Mouse (Mus musculus) frontal cortex, adult 2 months (tissue): Measurements from ENCODE around the gene Rhbdd2. TPM values are rescaled to one million over a fixed set of nuclear protein-coding genes. Genes with fewer than 3 reads are reported as not detected.

Experiments used
- DNase-seq, 2 experiments: peaks; one replicate each; pipeline ENCODE4 v3.0.0; 2022; ENCODE audit warnings: low spot score in 1 of 2; ENCODE audit errors: extremely low spot score in 1 of 2
- polyA plus RNA-seq: library from polyadenylated mRNA; depleted of rRNA; stranded (reverse); fragments of >200 nt; gene quantifications from 2 replicates; pipeline ENCODE4 v1.2.3, GENCODE M21; 2012

Gene Rhbdd2
- polyA plus RNA-seq, 1 experiment = 79.5 TPM

DNA sequence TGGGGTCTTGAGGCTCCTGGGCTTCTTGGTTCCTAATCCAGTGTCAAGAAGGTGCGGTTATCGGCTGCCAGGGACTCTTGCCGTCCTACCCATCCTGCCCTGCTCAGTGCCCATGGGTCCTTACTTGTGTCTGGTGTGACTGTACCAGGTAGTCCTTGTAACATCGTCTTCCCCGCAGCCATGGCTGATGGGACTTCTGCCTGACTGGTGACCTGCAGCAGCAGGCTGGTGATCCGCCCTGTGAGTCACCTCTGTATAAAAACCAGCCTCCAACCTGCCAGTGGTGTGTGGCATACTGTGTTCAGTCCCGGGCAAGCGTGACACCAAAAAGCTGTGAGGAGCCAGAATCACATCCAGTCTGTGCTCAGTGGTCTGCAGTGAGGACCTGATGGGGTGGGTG lies 11.5 kb downstream of the Rhbdd2 start:
- no peak for DNase-seq

GRCm38 (mm10) chr5:135645330-135645729 lies 12.9 kb downstream of the Rhbdd2 start:
- no peak for DNase-seq

DNA sequence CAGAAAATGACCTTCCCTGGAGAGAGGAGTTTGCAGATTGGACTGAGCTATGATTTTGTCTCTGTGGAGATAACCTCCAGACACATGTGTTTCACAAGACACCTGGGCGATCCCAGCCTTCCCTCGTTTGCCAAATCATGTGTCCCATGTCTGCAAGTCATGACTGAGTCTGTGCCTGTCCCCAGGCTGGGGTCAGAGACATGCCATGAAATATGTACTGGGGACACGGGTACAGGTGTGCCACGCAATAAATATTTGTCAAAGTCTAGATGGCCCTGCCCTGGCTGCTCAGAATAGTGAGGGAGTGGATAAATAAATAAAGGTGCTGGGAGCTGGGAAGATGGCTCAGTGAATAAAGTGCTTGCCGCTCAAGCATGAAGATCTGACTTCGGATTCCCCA lies 13.6 kb downstream of the Rhbdd2 start:
- DNase-seq = no peak

DNA sequence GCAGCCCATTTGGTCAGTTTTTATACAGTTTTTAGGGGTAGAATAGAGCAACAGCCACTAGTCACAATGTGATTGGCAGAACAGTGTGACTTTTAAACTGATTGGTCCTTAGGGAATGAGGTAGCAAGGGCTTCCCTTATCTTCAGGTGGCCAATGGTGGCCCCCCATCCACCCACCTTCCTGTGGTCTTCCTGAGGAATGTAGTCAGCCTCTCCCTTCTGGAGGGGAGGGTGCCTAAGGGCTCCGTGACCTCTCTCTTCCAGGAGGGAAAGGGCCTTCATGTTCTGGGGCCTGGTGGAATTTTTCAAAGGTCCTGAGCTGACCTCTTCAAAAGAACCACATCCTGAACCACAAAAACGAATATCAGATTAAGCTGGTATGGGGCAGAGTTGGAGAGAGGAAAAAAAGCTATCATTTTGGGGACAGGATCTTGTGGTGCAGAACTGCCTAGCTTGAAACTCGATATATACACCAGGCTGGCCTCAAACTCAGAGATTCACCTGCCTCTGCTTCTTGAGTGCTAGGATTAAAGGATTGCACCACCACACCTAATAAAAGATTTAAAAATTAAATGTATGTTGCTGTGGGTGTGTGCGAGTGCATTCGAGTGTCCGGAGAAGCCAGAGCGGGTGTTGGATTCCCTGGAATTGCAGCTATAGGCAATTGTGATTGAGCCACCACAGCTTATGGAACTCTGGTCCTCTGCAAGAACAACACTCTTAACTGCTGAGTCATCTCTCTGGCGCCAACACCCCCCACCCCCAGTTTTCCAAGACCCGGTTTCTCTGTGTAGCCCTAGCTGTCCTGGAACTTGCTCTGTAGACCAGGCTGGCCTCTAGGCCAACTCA lies 16.3 kb downstream of the Rhbdd2 start:
- DNase-seq = no peak

DNA sequence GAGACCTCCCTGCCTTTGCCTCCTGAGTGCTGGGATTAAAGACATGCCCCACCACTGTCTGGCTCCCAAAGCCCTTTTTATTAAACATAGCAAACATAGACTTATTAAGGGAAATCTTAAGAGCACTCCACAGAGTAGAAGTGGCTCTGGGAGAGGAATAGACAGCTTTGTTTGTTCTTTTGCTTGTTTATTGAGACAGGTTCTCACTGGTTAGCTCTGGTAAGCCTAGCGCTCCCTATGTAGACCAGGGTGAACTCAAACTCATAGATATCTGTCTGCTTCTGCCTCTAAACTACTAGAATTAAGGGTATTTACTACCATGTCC lies 16.9 kb downstream of the Rhbdd2 start:
- DNase-seq = no peak

DNA sequence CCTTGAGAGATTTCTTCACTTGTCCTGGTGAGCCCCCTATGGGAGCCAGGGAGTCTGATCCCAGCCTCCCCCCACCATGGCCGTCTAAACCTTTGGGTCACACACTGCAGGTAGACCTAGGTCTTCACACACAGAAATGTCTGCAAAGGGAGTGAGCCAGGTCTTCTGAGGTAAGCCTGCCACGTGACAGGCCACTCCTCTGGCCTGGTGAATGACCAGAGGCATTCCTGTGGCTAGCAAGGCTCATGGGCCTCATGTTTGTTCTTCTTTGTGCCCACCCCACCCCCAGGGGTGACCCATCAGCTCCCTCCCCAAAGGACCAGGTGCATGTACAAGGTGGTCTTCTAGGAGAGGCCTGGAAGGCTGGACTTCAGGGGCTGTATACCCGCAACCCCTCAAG lies 19.1 kb downstream of the Rhbdd2 start:
- no peak for DNase-seq

DNA sequence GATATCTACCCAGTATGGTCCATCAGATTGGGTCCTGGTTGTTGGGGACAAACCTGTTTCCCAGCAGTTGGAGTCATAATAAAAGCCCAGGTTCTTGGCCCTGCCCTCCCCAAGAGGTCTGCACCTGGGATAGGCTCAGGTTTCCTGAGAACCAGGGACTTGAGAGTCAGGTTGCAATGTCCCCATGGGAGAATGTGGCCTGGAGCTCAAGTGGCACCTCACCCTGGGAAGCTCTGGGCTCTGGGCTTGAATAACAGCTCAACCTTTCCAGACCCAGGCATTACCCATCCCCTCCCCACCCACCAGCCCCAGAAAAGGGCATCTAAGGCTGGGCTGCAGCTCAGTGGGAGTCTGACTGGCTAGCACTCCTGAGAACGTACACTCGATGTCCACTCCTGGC lies 20.8 kb downstream of the Rhbdd2 start:
- no peak for DNase-seq

- no peak for DNase-seq
Measured at GRCm38 (mm10) chr5:135656046-135656445, 23.6 kb downstream of the Rhbdd2 start.

DNA sequence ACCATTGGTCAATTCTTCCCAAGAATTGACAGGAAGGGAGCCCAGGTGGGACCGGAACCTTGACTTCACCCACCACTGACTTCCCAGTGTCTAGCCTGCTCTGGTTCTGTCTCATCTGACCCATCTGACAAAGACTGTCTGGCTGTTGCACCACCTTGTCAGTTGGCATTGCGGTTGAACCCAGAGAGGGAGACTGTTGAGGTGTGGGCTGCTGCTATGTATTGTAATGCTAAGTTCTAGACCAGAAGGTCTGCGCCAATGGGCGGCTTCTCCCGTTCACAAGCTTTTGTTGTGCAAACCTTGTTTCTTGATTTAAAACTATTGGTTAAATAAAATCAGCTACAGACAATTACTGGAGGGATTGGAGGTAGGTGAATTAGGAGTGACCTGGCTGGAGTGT lies 24.7 kb downstream of the Rhbdd2 start:
- no peak for DNase-seq

DNA sequence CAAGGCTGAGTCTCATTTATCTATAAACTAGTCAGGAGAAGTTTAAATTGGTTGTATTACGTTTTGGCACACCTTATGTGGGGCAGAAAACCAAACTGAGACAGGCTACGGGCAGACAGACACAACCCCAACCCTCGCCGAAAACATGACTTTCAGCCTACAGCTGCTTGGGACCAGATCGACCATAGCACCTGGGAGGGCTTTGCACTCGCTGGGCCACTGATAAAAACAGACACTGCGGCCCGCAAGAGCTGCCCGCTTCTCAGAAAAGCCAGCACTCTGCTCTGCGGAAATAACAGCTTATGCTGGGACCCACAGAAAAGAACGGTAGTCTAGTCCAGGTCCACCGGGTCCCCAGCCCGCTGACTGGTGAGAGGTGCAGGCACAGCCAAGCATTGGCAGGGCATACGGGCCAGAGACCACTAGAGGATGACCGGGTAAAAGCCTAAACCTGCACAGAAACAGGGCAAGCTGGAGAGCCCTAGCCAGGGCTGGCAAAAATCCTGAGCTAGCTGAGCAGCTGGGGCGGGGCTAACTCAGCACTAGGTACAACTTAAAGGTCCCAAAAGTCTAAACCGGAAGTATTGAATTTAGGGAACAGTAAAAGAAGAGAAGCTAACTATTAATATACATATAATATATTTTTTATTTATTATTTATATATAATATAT lies 25.4 kb downstream of the Rhbdd2 start:
- no peak for DNase-seq

- DNase-seq = no peak
Measured at GRCm38 (mm10) chr5:135659956-135660355, 27.5 kb downstream of the Rhbdd2 start.

DNA sequence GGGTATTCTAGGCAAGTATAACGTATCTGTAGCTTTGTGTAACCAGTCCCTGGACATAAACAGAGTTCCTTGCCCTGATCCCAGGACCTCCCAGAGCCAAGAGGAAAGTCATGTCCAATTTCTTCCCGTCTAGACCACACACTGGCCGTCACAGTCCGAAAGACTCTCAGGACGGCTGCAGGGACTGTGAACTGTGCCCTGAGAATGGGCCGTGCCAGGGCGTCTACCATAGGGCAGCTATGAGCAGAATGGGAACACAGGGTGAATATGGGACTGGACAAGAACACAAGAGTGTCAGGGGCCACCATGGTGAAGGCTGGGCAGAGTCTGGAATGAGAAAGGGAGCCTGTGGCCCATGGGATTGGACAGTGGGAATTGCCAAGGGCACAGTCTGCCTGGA lies 28.1 kb downstream of the Rhbdd2 start:
- DNase-seq = no peak

DNA sequence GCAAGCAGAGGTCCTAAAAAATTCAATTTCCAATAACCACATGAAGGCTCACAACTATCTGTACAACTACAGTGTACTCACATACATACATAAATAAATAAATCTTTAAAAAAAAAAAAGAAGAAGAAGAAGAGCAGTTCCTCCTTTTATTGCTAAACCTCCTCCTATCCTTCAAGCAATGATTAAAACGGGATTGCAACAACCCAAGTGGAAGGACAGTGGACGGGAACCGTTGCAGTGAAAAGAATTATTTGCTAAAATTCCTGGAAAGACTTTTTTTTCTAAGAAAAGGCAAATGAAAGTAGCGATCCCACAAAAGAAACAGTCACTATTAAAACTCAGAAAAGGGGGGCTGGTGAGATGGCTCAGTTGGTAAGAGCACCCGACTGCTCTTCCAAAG lies 34.5 kb downstream of the Rhbdd2 start:
- DNase-seq = no peak

GRCm38 (mm10) chr5:135668071-135668470 lies 35.7 kb downstream of the Rhbdd2 start:
- DNase-seq = no peak

DNA sequence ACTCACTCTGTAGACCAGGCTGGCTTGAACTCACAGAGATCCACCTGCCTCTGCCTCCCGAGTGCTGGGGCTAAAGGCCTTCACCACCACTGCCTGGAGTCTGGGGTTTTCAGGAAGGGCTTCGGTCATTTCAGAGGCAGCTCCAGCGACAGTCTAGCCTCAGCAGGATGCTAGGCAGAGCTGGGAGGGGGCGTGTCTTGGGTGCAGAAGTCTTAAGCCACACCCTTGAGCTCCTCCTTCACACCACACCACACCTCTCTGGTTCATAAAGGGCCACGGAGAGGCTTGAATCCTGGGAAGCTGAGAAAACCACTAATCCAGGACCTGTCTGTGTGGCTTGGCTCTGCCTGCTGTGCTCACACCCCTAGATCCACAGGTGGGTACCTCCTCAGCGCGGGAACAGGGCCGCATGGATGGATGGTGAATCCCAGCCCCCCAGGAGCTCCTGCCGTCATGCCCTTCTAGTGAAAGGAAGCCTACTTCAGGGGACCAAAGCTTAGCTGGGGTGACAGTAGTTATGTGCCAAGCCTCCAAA lies 37.4 kb downstream of the Rhbdd2 start, which contains the start of gene Por:
TSS of gene Por (plus strand) at position 293 of the 535 bp plus-strand sequence.
- DNase-seq = no peak

- DNase-seq = no peak
Measured at GRCm38 (mm10) chr5:135670881-135671280, 38.5 kb downstream of the Rhbdd2 start.

GRCm38 (mm10) chr5:135672509-135672908 lies 40.1 kb downstream of the Rhbdd2 start:
- no peak for DNase-seq

GRCm38 (mm10) chr5:135672980-135673379 lies 40.6 kb downstream of the Rhbdd2 start:
- no peak for DNase-seq

- DNase-seq = no peak
Measured at GRCm38 (mm10) chr5:135674349-135674775, 41.9 kb downstream of the Rhbdd2 start.

GRCm38 (mm10) chr5:135674821-135675220 lies 42.4 kb downstream of the Rhbdd2 start:
- peak; percentile 74 to 76 for DNase-seq

- DNase-seq = no peak
Measured at GRCm38 (mm10) chr5:135676696-135677095, 44.3 kb downstream of the Rhbdd2 start.

- no peak for DNase-seq
Measured at GRCm38 (mm10) chr5:135677251-135677650, 44.8 kb downstream of the Rhbdd2 start.
